Mouse (Mus musculus): ENCODE results near the gene Kalrn.
A peak's percentile ranks its signal among the peaks of the same experiment; 100 is the strongest.

The Kalrn gene

DNA sequence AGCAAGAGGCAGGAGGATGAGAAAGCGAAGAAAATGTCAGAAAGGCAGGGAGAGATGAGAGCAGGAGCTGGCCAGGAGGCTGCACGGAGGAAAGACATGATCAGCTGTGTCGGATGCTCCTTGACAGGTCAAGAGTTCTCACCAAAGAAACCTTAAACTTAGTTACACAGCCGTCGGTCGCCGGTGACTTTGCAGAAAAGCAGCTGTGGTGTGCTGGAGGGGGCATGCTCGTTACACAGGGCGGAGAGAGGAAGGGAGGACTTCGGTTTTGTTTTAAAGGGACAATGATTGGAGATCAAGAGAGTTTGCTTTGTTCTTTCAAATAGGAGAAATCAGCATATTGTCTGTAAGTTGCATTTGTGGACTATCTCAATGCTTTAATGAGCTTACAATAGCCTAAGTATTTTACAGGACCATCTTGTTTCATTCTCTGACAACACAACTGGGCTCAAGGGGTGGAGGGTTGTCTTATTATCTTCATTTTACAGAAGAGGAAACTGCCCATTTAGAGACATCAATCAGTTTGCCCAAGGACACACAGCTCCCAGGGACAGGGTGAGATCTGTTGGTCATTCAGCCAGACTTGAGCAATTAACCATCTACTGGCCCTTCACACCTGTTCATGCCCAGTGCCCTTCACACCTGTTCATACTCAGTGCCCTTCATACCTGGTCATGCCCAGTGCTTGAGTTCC, 516.8 kb downstream of the Kalrn start:
- peaks cover 10% of the 10 kb centered on the region for H3K4me1 ChIP-seq (replicated peaks; ENCODE audit: low read depth, low read length)
- peaks cover 5% of the 10 kb centered on the region; the same call in 1 of the 2 replicates for H3K27me3 ChIP-seq (ENCODE audit: insufficient read depth, low read length)
- no peaks in the 10 kb centered on the region for H3K9me3 ChIP-seq (ENCODE audit: low read length)
- no peak overlapping the region for H3K4me3 ChIP-seq (replicated peaks; ENCODE audit: low read length)
- TF ChIP-seq POU5F1 (IDR thresholded peaks at IDR 0.05; ENCODE audit: borderline replicate concordance, low read length) (no peak), NANOG (IDR thresholded peaks at IDR 0.05; ENCODE audit: borderline replicate concordance, low read length) (peak; percentile 47; the same call in 1 of the 2 replicates)
- H3K36me3 ChIP-seq (ENCODE audit: insufficient read depth, low read length): no peaks in the 10 kb centered on the region; the same call in 1 of the 2 replicates

DNA sequence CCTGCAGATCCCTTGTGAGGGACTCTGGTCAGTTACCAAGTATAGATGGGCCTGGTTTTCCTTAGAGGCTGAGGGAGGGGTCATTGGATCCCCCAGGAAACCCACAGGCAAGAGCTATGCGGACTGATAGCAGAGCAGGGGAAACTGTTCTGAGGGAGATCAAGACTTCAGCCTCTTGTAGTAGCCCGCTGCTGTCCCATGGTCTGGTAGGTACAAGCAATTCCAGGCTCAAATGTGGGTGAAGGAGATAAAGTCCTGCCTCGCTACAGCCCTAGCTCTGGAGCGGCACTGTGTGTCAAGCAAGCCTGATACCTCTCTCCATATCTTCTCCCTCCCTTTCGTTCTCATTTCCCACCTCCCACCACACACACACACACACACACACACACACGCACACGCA, 523.2 kb downstream of the Kalrn start:
- Histone ChIP-seq H3K4me1 (replicated peaks; ENCODE audit: low read depth, low read length) (peaks cover 7% of the 10 kb centered on the region), H3K27me3 (ENCODE audit: insufficient read depth, low read length) (peaks cover 5% of the 10 kb centered on the region; the same call in 1 of the 2 replicates), H3K9me3 (ENCODE audit: low read length) (no peaks in the 10 kb centered on the region), H3K4me3 (replicated peaks; ENCODE audit: low read length) (no peak overlapping the region), H3K36me3 (ENCODE audit: insufficient read depth, low read length) (no peaks in the 10 kb centered on the region; the same call in 1 of the 2 replicates)
- TF ChIP-seq POU5F1 (IDR thresholded peaks at IDR 0.05; ENCODE audit: borderline replicate concordance, low read length): no peak
- no peak for TF ChIP-seq NANOG (IDR thresholded peaks at IDR 0.05; ENCODE audit: borderline replicate concordance, low read length)
- no peak for TF ChIP-seq CTCF (conservative IDR thresholded peaks at IDR 0.05; ENCODE audit: low read length)

- Histone ChIP-seq H3K9me3 (ENCODE audit: low read length) (no peaks in the 10 kb centered on the region), H3K4me3 (replicated peaks; ENCODE audit: low read length) (no peak overlapping the region), H3K36me3 (ENCODE audit: insufficient read depth, low read length) (no peaks in the 10 kb centered on the region; the same call in 1 of the 2 replicates), H3K27me3 (ENCODE audit: insufficient read depth, low read length) (peaks cover 5% of the 10 kb centered on the region; the same call in 1 of the 2 replicates), H3K4me1 (replicated peaks; ENCODE audit: low read depth, low read length) (peaks cover 7% of the 10 kb centered on the region)
- TF ChIP-seq NANOG (IDR thresholded peaks at IDR 0.05; ENCODE audit: borderline replicate concordance, low read length) (no peak), CTCF (conservative IDR thresholded peaks at IDR 0.05; ENCODE audit: low read length) (no peak), POU5F1 (IDR thresholded peaks at IDR 0.05; ENCODE audit: borderline replicate concordance, low read length) (no peak)
These were observed 524.0 kb downstream of the Kalrn start for GRCm38 (mm10) chr16:34049361-34049760.

DNA sequence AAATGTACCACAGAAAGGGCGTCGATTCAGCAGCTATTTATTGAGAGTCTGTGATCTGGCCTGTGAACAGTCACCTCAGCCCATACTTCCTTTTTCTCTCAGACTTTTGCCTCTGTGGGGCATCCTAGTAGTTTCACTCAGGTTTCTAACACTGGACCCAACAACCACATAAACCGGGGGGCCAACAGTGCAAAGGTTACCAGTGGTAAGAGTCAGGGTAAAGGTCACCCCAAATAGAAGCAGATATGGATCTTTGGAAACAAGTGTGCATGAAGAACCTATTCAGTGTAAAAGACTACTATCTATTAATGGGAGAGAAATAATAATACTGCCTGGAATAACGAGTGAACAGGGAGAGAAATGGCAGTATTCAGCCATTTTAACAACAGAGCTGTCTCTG, 525.1 kb downstream of the Kalrn start:
- TF ChIP-seq POU5F1 (IDR thresholded peaks at IDR 0.05; ENCODE audit: borderline replicate concordance, low read length) (no peak), NANOG (IDR thresholded peaks at IDR 0.05; ENCODE audit: borderline replicate concordance, low read length) (no peak), CTCF (conservative IDR thresholded peaks at IDR 0.05; ENCODE audit: low read length) (no peak)
- H3K9me3 ChIP-seq (ENCODE audit: low read length): no peaks in the 10 kb centered on the region
- H3K4me1 ChIP-seq (replicated peaks; ENCODE audit: low read depth, low read length): peaks cover 7% of the 10 kb centered on the region
- no peak overlapping the region for H3K4me3 ChIP-seq (replicated peaks; ENCODE audit: low read length)
- H3K27me3 ChIP-seq (ENCODE audit: insufficient read depth, low read length): peaks cover 4% of the 10 kb centered on the region; the same call in 1 of the 2 replicates
- no peaks in the 10 kb centered on the region; the same call in 1 of the 2 replicates for H3K36me3 ChIP-seq (ENCODE audit: insufficient read depth, low read length)

DNA sequence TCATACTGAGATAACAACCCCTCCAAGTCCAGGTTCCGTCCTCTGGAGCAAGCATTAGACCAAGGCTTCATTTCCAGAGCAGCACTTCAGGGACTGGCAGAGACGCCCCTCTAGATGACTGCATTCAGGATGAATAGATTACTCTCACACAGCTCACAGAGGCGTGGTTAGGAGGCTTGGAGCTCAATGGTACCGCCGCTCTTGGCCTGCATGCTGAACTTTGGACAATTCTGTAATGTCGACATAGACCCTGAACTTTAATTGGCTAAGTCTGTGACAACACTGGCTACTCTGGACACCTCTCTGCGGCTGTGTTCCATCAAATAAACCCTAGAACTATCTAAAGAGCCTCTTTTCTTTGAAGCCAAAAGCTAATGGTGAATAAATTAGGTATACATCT, 525.8 kb downstream of the Kalrn start:
- no peaks in the 10 kb centered on the region for H3K9me3 ChIP-seq (ENCODE audit: low read length)
- no peak for TF ChIP-seq NANOG (IDR thresholded peaks at IDR 0.05; ENCODE audit: borderline replicate concordance, low read length)
- TF ChIP-seq CTCF (conservative IDR thresholded peaks at IDR 0.05; ENCODE audit: low read length): no peak
- no peak for TF ChIP-seq POU5F1 (IDR thresholded peaks at IDR 0.05; ENCODE audit: borderline replicate concordance, low read length)
- H3K27me3 ChIP-seq (ENCODE audit: insufficient read depth, low read length): no peaks in the 10 kb centered on the region
- peaks cover 7% of the 10 kb centered on the region for H3K4me1 ChIP-seq (replicated peaks; ENCODE audit: low read depth, low read length)
- H3K4me3 ChIP-seq (replicated peaks; ENCODE audit: low read length): no peak overlapping the region
- no peaks in the 10 kb centered on the region for H3K36me3 ChIP-seq (ENCODE audit: insufficient read depth, low read length)

DNA sequence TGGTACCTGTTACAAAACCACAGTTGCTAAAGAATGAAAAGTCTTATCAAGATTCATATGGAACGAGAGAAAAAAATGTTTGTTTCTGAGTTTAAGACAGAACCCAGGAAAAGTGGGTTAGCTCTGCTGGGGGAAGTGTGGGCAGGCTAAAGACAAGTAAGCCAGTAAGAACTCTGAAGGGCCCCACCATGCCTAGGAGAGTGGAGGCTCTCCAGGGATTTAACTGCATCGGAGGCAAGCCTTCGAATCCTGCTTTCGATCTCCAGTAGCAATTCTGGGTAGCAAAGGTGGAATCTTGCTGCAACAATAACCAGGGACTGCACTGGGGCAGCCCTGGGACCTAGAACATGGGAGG, 526.3 kb downstream of the Kalrn start:
- H3K36me3 ChIP-seq (ENCODE audit: insufficient read depth, low read length): no peaks in the 10 kb centered on the region

GRCm38 (mm10) chr16:34046268-34047005, 526.9 kb downstream of the Kalrn start:
- Histone ChIP-seq H3K4me1 (replicated peaks; ENCODE audit: low read depth, low read length) (peaks cover 7% of the 10 kb centered on the region), H3K36me3 (ENCODE audit: insufficient read depth, low read length) (no peaks in the 10 kb centered on the region), H3K9me3 (ENCODE audit: low read length) (no peaks in the 10 kb centered on the region), H3K27me3 (ENCODE audit: insufficient read depth, low read length) (no peaks in the 10 kb centered on the region), H3K4me3 (replicated peaks; ENCODE audit: low read length) (no peak overlapping the region)
- TF ChIP-seq CTCF (conservative IDR thresholded peaks at IDR 0.05; ENCODE audit: low read length) (no peak), POU5F1 (IDR thresholded peaks at IDR 0.05; ENCODE audit: borderline replicate concordance, low read length) (no peak), NANOG (IDR thresholded peaks at IDR 0.05; ENCODE audit: borderline replicate concordance, low read length) (no peak)

More for the DNA sequence above, 526.3 kb downstream of the Kalrn start:
- Histone ChIP-seq H3K4me1 (replicated peaks; ENCODE audit: low read depth, low read length) (peaks cover 7% of the 10 kb centered on the region), H3K4me3 (replicated peaks; ENCODE audit: low read length) (no peak overlapping the region), H3K9me3 (ENCODE audit: low read length) (no peaks in the 10 kb centered on the region), H3K27me3 (ENCODE audit: insufficient read depth, low read length) (no peaks in the 10 kb centered on the region)
- no peak for TF ChIP-seq CTCF (conservative IDR thresholded peaks at IDR 0.05; ENCODE audit: low read length)
- no peak for TF ChIP-seq NANOG (IDR thresholded peaks at IDR 0.05; ENCODE audit: borderline replicate concordance, low read length)
- TF ChIP-seq POU5F1 (IDR thresholded peaks at IDR 0.05; ENCODE audit: borderline replicate concordance, low read length): no peak

GRCm38 (mm10) chr16:34044539-34044938, 528.8 kb downstream of the Kalrn start:
- Histone ChIP-seq H3K4me3 (replicated peaks; ENCODE audit: low read length) (no peak overlapping the region), H3K36me3 (ENCODE audit: insufficient read depth, low read length) (no peaks in the 10 kb centered on the region; the same call in 1 of the 2 replicates), H3K27me3 (ENCODE audit: insufficient read depth, low read length) (no peaks in the 10 kb centered on the region), H3K4me1 (replicated peaks; ENCODE audit: low read depth, low read length) (peaks cover 3% of the 10 kb centered on the region; the same call in 1 of the 2 replicates), H3K9me3 (ENCODE audit: low read length) (no peaks in the 10 kb centered on the region)
- TF ChIP-seq POU5F1 (IDR thresholded peaks at IDR 0.05; ENCODE audit: borderline replicate concordance, low read length) (no peak), CTCF (conservative IDR thresholded peaks at IDR 0.05; ENCODE audit: low read length) (no peak), NANOG (IDR thresholded peaks at IDR 0.05; ENCODE audit: borderline replicate concordance, low read length) (no peak)

All from E14TG2a.4 (cell line).